Mouse (Mus musculus) testis, postnatal 14 days (tissue): Measurements from ENCODE around the gene Asns.

ENCODE experiments used
- DNase-seq: peaks from one replicate; pipeline ENCODE4 v3.0.0; 2021; ENCODE audit warnings: low spot score

The Asns gene

GRCm38 (mm10) chr6:7692884-7693585, at the start of gene Asns:
Asns (minus strand) TSS chr6:7693254.
- DNase-seq: peak; percentile 82

- no peak for DNase-seq
Observed at GRCm38 (mm10) chr6:7741721-7742120, 48.7 kb upstream of the Asns start.

DNA sequence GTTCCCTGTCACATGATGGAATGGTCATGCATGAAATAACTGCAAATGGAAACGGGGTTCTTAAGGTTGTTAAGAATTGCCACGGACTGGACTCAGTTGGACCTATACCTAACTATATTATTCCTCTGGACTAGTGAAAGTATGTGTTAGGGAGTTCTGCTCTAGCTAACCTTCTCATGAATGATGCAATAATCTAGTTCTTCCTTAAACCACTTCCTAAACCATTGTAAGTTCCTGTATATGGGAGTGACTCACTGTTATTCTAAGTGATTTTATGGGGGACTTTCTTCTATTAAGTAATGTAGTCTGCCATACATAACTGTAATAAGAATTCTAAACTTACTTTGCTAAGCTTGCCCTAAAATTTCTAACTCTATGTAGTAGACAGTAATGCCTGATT, 44.8 kb upstream of the Asns start:
- DNase-seq: no peak

- peak; percentile 73 for DNase-seq
Observed at GRCm38 (mm10) chr6:7732754-7733708, 40.0 kb upstream of the Asns start.

DNA sequence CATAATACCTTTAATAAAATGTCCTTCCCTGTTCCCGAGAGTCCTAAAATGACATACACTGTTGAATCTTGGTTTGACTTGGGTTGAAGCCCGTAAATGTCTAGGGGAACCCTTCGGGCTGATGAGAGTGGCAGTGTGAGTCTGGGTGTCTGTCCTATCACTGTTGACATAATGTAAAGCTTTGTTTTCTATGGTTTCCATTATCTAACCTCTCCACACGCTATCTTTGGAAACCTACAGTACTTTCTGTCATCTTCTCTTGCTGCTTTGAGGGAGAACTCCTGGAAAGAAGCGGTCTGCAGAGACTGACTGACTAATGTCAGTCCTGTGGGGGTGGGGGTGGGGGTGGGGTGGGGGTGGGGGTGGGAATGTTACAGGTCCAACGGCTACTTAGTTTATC, 39.0 kb upstream of the Asns start:
- no peak for DNase-seq

DNA sequence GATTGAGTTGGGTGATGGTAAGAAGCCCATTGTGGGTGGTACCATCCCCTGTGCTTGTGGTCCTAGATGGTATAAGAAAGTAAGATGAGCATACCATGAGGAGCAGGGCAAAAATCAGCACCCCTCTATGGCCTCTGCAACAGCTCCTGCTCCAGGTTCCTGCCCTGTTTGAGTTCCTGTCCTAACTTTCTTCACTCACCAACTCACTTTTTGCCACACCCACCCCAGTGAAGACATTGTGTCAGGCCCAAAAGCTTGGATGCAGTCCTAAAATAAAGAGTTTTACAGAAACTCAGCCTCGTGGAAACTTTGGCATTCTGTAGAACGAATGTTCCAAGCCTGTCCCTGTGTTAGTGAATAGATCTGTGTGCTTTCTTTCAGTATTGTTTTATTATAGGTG, 36.1 kb upstream of the Asns start:
- no peak for DNase-seq

- no peak for DNase-seq
Observed at GRCm38 (mm10) chr6:7728241-7728640, 35.2 kb upstream of the Asns start.

- no peak for DNase-seq
Observed at GRCm38 (mm10) chr6:7716236-7716635, 23.2 kb upstream of the Asns start.

- no peak for DNase-seq
Observed at GRCm38 (mm10) chr6:7714230-7714629, 21.2 kb upstream of the Asns start.

GRCm38 (mm10) chr6:7711837-7712330, 18.8 kb upstream of the Asns start:
- DNase-seq: no peak

DNA sequence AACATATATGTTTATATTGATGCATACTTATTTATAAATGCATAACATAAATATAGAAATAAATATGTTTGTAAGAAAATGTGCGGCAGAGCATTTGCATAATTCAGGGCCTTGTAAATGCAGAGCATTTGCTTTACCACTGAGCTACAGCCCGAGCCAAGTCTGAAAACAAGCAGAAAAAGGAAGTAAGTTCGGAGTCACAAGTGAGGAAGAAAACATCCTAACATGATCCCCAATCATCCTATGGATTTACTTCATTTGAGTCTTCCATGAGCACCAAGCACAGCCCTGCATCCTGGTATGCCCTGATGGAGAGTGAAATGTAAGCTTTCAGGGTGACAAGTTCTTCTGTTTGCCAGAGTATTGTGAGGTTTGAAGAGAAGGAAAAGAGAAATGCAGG, 15.2 kb upstream of the Asns start:
- no peak for DNase-seq

DNA sequence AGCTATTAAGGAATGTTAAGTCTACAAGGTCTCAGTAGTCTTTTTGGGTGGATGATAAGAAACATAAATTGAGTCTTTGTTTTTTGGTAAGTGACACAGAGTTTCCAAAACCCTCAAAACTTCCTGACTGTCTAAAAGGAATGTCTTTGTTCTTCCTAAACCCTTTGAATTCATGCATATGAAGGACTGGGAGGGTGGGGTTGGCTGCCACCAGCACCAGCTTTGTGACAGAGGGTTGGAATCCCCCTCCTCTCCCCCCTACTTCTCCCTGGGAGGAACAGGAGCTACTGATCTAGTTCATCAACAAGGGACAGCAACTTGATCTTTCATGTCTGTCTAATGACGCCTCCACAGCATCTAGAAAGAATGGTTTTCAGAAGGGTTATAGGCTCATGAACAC, 13.7 kb upstream of the Asns start:
- no peak for DNase-seq

DNA sequence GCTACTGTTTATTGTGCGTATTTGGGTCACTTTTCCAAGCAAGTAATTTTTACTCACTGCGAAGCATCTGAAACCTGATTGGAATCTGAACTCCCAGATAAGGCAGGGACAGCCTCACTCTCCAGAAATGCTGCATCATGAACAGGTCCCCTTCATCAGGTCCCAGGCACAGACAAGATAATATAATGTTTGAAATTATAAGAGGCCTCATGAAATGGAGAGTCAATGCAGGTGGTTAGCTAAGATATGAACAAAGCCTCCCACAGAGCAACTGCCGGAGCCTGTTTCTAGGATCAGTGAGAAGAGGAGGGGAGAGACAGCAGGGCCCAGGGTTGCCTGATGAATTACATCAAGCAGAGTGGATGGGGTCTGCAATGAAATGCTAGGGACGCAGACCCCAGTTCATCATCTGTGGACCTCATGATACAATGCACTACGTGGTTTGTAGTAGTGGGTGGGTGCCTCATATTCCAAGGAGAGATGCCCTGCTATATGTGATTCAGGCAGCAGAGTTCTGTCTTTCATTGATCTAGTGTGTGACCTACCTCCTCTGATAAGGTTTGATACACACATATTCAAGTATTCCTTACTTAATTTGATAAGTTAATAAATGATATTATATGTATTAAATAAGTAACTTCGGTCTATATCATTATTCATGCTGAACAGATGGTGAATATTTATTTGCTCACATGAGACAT, 5.1 kb upstream of the Asns start:
- no peak for DNase-seq

GRCm38 (mm10) chr6:7697077-7697643, 4.1 kb upstream of the Asns start:
- DNase-seq: no peak

DNA sequence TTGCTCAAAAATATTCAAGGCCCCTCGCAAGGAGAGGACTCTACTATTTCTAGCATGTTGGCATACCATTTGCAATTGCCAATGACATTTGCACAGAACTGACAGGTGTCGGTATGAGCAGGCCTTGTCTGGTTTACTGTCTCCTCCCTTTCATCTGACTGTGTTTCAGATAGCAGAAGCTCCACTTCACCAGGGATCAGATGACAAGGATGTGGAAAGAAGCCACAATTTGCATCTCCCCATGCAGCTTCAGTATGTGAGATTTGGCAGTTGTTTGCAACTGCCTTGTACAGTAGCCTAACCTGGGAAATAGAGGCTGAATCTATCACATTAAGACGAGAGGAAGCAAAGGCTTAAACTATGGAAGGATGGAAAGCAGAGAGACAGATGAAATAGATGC, 3.6 kb upstream of the Asns start:
- DNase-seq: no peak

- DNase-seq: no peak
Observed at GRCm38 (mm10) chr6:7695901-7696300, 2.8 kb upstream of the Asns start.

DNA sequence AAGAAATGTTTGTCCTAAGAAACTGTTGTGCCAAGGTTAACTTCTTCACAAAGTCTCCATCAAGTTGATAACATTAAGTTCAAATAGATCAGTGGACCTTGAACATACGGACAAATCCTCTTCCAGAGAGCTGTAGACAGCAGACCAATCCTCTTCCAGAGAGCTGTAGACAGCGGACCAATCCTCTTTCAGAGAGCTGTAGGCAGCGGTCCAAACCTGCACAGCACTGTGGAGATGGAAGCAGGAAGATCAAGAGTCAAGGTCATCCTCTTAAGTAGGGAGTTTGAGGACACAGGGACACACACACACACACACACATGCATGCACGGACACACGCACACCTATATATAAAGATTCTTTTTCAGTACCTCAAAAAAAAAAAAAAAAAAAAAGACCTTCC, 612 bp upstream of the Asns start:
- DNase-seq: peak; percentile 40

DNA sequence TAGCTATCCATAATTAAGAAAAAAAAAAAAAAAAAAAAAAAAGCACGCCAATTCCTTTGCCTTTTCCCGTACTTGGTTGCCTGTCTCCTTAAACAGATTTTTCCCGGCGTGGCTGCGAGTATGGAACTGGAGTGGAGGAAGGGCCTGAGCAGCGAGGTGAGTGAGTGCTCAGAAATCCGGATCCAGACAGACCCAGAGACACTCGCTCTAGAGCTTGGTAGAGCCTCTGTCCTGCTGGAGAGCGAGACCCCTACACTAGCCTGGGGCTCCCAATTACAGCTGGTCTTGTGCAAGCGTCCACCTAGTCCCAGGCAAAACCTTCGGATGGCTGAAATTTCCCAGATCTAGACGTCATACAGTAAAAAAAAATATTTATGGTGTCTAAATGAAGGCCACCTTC, 603 bp downstream of the Asns start:
- DNase-seq: peak; percentile 15

DNA sequence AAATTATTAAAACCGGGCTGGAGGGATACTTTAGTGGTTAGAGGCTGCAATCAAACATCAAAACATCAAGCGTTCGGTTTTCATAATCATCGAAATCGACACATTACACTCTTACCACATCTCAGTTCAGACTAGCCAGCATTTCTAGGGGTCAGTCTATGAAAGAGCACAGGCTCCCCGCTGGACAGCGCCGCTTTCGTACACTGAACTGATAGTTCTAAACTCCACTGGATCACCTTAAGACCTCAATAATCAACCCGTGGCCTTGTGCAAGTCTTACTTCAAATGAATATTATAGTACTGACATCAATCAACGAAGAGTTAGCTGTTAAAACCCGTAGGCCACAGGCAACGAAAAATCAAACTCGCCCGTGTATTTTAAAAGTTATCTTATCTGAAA, 1.0 kb downstream of the Asns start:
- DNase-seq: no peak

GRCm38 (mm10) chr6:7690456-7690855, 2.6 kb downstream of the Asns start:
- no peak for DNase-seq

DNA sequence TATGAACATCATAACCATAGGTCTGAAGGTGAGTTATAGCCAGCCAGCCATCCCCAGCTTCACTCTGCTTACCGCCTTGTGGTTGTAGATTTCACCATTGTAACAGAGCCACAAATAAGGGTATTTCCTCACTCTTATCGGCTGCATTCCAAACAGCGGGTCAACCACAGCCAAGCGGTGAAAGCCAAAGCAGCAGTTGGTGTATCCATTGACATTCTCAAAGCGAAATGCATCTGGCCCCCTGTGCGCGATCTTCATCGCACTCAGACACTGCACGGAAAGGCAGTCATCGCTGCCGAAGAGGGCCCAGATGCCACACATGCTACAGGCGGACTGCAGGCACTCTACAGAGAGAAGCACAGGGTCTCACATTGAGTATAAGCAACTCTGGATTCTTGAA, 3.9 kb downstream of the Asns start:
- DNase-seq: no peak

GRCm38 (mm10) chr6:7686047-7686446, 7.0 kb downstream of the Asns start:
- no peak for DNase-seq
